Mouse (Mus musculus): ENCODE measurements at regions not wholly inside any gene's neighbourhood (a gene's known extent, or its start where the extent isn't known, plus 50 kb on each side); places are given as distances from the start of the nearest gene placed in this dataset.

- H3K36me3 ChIP-seq (ENCODE audit: insufficient read depth, low read length) = no peaks in the 10 kb centered on the region
These were observed 76.3 kb downstream of the Nptx2 start for GRCm38 (mm10) chr5:144621967-144622366.

GRCm38 (mm10) chr5:144623358-144623757, 77.7 kb downstream of the Nptx2 start:
- peaks cover 21% of the 10 kb centered on the region for H3K9me3 ChIP-seq (ENCODE audit: low read length)
- H3K27me3 ChIP-seq (ENCODE audit: insufficient read depth, low read length) = 0 out of 2 replicates have a peak, but pooled peaks cover 2% of the 10 kb centered on the region
- H3K36me3 ChIP-seq (ENCODE audit: insufficient read depth, low read length) = no peaks in the 10 kb centered on the region
- TF ChIP-seq NANOG (IDR thresholded peaks at IDR 0.05; ENCODE audit: borderline replicate concordance, low read length) (no peak), POU5F1 (IDR thresholded peaks at IDR 0.05; ENCODE audit: borderline replicate concordance, low read length) (no peak), CTCF (conservative IDR thresholded peaks at IDR 0.05; ENCODE audit: low read length) (no peak)
- no peak overlapping the region for H3K4me3 ChIP-seq (replicated peaks; ENCODE audit: low read length)
- peaks cover 5% of the 10 kb centered on the region for H3K4me1 ChIP-seq (replicated peaks; ENCODE audit: low read depth, low read length)

More at GRCm38 (mm10) chr5:144621967-144622366, 76.3 kb downstream of the Nptx2 start:
- Histone ChIP-seq H3K4me3 (replicated peaks; ENCODE audit: low read length) (no peak overlapping the region), H3K27me3 (ENCODE audit: insufficient read depth, low read length) (0 out of 2 replicates have a peak, but pooled peaks cover 3% of the 10 kb centered on the region), H3K9me3 (ENCODE audit: low read length) (peaks cover 21% of the 10 kb centered on the region), H3K4me1 (replicated peaks; ENCODE audit: low read depth, low read length) (peaks cover 5% of the 10 kb centered on the region)
- TF ChIP-seq POU5F1 (IDR thresholded peaks at IDR 0.05; ENCODE audit: borderline replicate concordance, low read length) (no peak), CTCF (conservative IDR thresholded peaks at IDR 0.05; ENCODE audit: low read length) (no peak), NANOG (IDR thresholded peaks at IDR 0.05; ENCODE audit: borderline replicate concordance, low read length) (no peak)

- Histone ChIP-seq H3K9me3 (ENCODE audit: low read length) (peaks cover 3% of the 10 kb centered on the region; the same call in 1 of the 2 replicates), H3K27me3 (ENCODE audit: insufficient read depth, low read length) (no peaks in the 10 kb centered on the region; the same call in 1 of the 2 replicates), H3K4me1 (replicated peaks; ENCODE audit: low read depth, low read length) (no peaks in the 10 kb centered on the region), H3K4me3 (replicated peaks; ENCODE audit: low read length) (no peak overlapping the region), H3K36me3 (ENCODE audit: insufficient read depth, low read length) (no peaks in the 10 kb centered on the region)
- TF ChIP-seq CTCF (conservative IDR thresholded peaks at IDR 0.05; ENCODE audit: low read length) (no peak), POU5F1 (IDR thresholded peaks at IDR 0.05; ENCODE audit: borderline replicate concordance, low read length) (no peak), NANOG (IDR thresholded peaks at IDR 0.05; ENCODE audit: borderline replicate concordance, low read length) (no peak)
These were observed 86.6 kb downstream of the Nptx2 start for GRCm38 (mm10) chr5:144632295-144632694.

- Histone ChIP-seq H3K4me1 (replicated peaks; ENCODE audit: low read depth, low read length) (peaks cover 4% of the 10 kb centered on the region; the same call in 1 of the 2 replicates), H3K4me3 (replicated peaks; ENCODE audit: low read length) (no peak overlapping the region), H3K9me3 (ENCODE audit: low read length) (peaks cover 13% of the 10 kb centered on the region), H3K27me3 (ENCODE audit: insufficient read depth, low read length) (0 out of 2 replicates have a peak, but pooled peaks cover 4% of the 10 kb centered on the region), H3K36me3 (ENCODE audit: insufficient read depth, low read length) (no peaks in the 10 kb centered on the region)
- TF ChIP-seq NANOG (IDR thresholded peaks at IDR 0.05; ENCODE audit: borderline replicate concordance, low read length) (no peak), CTCF (conservative IDR thresholded peaks at IDR 0.05; ENCODE audit: low read length) (peak; percentile 59)
These were observed 92.9 kb downstream of the Nptx2 start for GRCm38 (mm10) chr5:144638631-144639030.

GRCm38 (mm10) chr5:144639639-144640038, 93.9 kb downstream of the Nptx2 start:
- Histone ChIP-seq H3K4me3 (replicated peaks; ENCODE audit: low read length) (no peak overlapping the region), H3K27me3 (ENCODE audit: insufficient read depth, low read length) (0 out of 2 replicates have a peak, but pooled peaks cover 4% of the 10 kb centered on the region)

GRCm38 (mm10) chr5:144642766-144643165, 97.1 kb downstream of the Nptx2 start:
- Histone ChIP-seq H3K36me3 (ENCODE audit: insufficient read depth, low read length) (no peaks in the 10 kb centered on the region), H3K9me3 (ENCODE audit: low read length) (peaks cover 7% of the 10 kb centered on the region), H3K4me3 (replicated peaks; ENCODE audit: low read length) (no peak overlapping the region), H3K4me1 (replicated peaks; ENCODE audit: low read depth, low read length) (peaks cover 19% of the 10 kb centered on the region), H3K27me3 (ENCODE audit: insufficient read depth, low read length) (0 out of 2 replicates have a peak, but pooled peaks cover 7% of the 10 kb centered on the region)
- TF ChIP-seq NANOG (IDR thresholded peaks at IDR 0.05; ENCODE audit: borderline replicate concordance, low read length) (no peak), CTCF (conservative IDR thresholded peaks at IDR 0.05; ENCODE audit: low read length) (no peak), POU5F1 (IDR thresholded peaks at IDR 0.05; ENCODE audit: borderline replicate concordance, low read length) (no peak)

More at GRCm38 (mm10) chr5:144639639-144640038, 93.9 kb downstream of the Nptx2 start:
- H3K36me3 ChIP-seq (ENCODE audit: insufficient read depth, low read length) = no peaks in the 10 kb centered on the region
- peaks cover 13% of the 10 kb centered on the region for H3K9me3 ChIP-seq (ENCODE audit: low read length)
- H3K4me1 ChIP-seq (replicated peaks; ENCODE audit: low read depth, low read length) = peaks cover 6% of the 10 kb centered on the region; the same call in 1 of the 2 replicates
- TF ChIP-seq POU5F1 (IDR thresholded peaks at IDR 0.05; ENCODE audit: borderline replicate concordance, low read length) (no peak), NANOG (IDR thresholded peaks at IDR 0.05; ENCODE audit: borderline replicate concordance, low read length) (no peak), CTCF (conservative IDR thresholded peaks at IDR 0.05; ENCODE audit: low read length) (no peak)

GRCm38 (mm10) chr5:144643438-144643837, 97.7 kb downstream of the Nptx2 start:
- H3K4me1 ChIP-seq (replicated peaks; ENCODE audit: low read depth, low read length) = peaks cover 19% of the 10 kb centered on the region
- 0 out of 2 replicates have a peak, but pooled peaks cover 7% of the 10 kb centered on the region for H3K27me3 ChIP-seq (ENCODE audit: insufficient read depth, low read length)
- no peaks in the 10 kb centered on the region for H3K36me3 ChIP-seq (ENCODE audit: insufficient read depth, low read length)
- no peak for TF ChIP-seq CTCF (conservative IDR thresholded peaks at IDR 0.05; ENCODE audit: low read length)
- TF ChIP-seq NANOG (IDR thresholded peaks at IDR 0.05; ENCODE audit: borderline replicate concordance, low read length) = no peak
- TF ChIP-seq POU5F1 (IDR thresholded peaks at IDR 0.05; ENCODE audit: borderline replicate concordance, low read length) = no peak
- H3K4me3 ChIP-seq (replicated peaks; ENCODE audit: low read length) = no peak overlapping the region
- peaks cover 2% of the 10 kb centered on the region; the same call in 1 of the 2 replicates for H3K9me3 ChIP-seq (ENCODE audit: low read length)

- H3K4me3 ChIP-seq (replicated peaks; ENCODE audit: low read length) = no peak overlapping the region
- 0 out of 2 replicates have a peak, but pooled peaks cover 7% of the 10 kb centered on the region for H3K27me3 ChIP-seq (ENCODE audit: insufficient read depth, low read length)
- H3K36me3 ChIP-seq (ENCODE audit: insufficient read depth, low read length) = no peaks in the 10 kb centered on the region
- H3K4me1 ChIP-seq (replicated peaks; ENCODE audit: low read depth, low read length) = peaks cover 19% of the 10 kb centered on the region
- TF ChIP-seq POU5F1 (IDR thresholded peaks at IDR 0.05; ENCODE audit: borderline replicate concordance, low read length) (no peak), NANOG (IDR thresholded peaks at IDR 0.05; ENCODE audit: borderline replicate concordance, low read length) (no peak), CTCF (conservative IDR thresholded peaks at IDR 0.05; ENCODE audit: low read length) (no peak)
- no peaks in the 10 kb centered on the region for H3K9me3 ChIP-seq (ENCODE audit: low read length)
These were observed 99.7 kb downstream of the Nptx2 start for GRCm38 (mm10) chr5:144645367-144645766.

All from E14TG2a.4 (cell line).